Mouse (Mus musculus): Measurements from ENCODE around the gene Zfp174.

Zfp174 gene

GRCm38 (mm10) chr16:3884201-3885064 is 37.4 kb downstream of the Zfp174 start, which contains the start of the genes Zfp597 and Gm20695:
Zfp597 (minus strand) TSS chr16:3884561.
Gm20695 (plus strand) TSS chr16:3884648.
- peak; percentile 88 to 90 for DNase-seq

DNA sequence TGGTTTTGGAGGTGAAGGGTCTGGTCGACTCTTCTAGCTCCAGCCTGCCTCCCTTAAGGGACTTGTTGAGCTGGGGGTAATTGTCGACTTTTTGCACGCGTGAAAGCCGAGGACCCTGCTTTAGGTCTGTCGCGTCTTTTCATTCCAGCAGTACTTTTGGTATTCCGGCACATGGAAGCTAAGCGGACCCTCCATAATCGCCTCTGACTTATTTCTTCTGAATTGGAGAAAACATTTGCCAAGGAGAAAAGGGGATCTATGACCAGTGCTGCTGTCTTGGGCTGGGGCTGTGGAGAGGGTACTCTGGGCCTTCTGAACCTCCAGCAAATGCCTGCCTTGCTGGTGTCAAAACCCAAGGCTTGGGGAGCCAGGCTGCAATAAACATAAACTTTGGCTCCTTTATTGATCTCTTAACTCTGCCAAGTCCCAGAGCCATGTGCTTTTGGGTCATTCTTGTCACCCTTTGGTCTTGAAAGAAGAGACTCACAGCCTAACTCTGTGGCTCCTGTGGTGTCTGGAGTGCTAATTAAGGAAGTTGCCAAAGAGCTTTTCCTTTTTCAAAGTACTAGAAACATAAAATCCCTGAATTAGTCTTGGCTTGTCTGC is 38.1 kb downstream of the Zfp174 start:
- DNase-seq = no peak

DNA sequence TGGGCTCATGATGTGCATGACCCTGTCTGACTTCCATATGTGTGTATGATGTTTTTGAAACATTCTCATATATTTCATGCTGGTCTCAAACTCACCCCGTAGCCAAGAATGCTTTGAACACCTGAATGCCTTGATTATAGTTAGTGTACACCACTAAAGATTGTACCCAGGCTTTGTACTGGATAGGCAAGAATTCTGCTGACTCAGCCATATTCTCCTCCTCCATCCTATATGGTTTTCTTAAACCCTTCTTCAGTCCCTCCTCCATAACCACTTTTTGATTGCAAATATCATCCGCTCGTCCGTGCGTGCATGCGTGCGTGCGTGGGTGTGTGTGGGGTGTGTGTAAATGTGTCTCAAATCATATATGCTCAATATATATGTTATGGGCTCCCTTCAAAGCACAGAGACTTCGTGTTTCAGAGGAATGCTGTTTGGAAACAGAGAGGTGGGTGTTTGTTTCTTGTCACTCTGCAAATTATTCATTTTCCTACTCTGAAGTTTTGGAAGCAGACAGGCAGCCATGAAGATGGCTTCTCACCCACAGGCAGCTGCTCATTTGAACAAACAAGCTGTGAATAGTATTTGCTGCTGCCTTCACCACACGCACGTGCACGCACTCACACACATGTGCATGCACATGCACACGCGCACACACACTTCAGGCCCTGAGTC is 44.7 kb downstream of the Zfp174 start:
- no peak for DNase-seq

- no peak for DNase-seq
Observed at GRCm38 (mm10) chr16:3893739-3894138, 46.7 kb downstream of the Zfp174 start.

DNA sequence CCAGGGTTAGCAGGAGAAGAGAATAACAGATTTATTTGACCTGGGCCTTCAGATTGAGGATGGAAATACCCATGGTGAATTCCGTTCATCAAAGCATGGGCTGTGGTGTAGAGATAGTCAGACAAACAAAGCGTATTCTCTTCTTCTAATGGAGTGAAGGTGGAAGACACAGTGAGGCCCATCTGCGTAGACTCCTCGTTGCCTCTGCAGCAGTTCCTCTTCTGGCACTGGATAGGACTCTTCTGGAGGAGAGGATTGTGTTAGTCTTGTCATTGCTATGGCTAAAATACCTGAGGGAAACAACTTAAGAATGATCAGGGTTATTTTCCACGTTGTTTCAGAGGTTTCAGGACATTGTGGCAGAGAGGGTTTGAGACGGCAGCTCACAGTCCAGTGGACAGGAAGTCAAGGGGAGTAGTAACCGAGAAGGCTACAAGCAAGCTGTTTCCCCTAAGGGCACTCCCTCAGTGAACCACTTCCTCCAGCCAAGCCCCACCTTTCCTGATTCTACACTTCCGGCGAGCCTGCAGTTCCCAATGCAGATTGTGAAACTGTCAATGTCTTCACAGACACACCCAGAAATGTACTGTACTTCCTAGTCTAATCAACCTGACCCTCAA is 48.2 kb downstream of the Zfp174 start:
- DNase-seq = peak; percentile 25 to 46

DNA sequence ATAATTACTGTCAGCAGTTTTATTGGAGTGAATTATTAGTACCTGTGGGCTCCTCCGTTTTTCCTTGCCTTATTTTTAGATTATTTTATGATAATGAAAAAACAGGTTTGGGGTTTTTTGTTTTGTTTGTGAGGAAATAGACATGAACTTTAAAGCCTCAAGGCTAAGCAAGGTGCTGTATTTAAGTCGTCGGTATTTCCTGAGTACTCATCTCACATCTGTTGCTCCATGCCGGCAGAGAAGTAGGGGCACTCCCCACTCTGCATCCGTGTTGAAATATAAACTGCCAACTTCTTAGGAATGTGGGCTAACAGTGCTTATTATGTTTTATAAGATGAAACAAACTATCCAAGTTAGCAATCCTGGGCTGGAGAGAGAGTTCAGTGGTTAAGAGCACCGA is 49.0 kb downstream of the Zfp174 start:
- no peak for DNase-seq

DNA sequence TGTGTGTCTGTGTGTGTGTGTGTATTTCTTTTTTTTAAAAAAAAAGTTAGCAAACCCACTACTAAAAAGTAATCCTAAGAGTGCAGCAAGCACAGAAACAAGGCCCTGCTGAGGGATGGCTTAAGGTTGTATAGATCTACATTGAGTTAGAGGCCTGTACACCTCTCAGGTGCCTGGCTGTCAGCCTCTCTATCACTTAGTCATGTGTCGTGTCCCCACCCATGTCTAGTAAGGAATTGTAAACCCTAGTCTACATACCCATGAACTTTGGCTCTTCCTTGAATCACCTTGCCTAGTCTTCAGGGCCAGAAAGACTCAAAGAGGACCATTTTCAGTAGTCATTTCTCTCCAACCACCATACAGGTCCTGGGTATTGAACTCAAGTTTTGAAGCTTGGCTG is 49.5 kb downstream of the Zfp174 start:
- DNase-seq = no peak

DNA sequence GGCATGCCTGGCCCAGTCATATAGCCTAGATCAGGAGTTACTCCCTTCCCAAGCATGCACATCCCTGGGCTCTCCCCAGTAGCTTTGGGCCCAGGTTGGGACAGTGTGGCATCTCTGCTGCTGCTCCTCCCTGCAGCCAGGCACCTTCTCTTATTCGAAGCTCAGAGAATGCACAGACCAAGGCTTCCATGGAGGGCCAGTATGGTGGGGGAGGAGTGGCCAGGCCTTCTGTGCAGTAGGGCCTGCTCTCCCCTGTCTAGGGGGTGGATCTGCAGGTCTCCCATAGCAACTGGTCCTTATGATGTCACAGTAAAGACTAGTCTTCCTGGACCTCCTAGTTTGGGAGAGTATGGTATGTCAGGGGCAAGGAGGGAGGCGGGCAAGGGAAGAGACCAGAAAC is 60.4 kb downstream of the Zfp174 start:
- no peak for DNase-seq

Data from thymus, adult 18-20 months (tissue).